Mouse (Mus musculus): Measurements from ENCODE around the gene Gm4450.
A peak's percentile ranks its signal among the peaks of the same experiment; 100 is the strongest.
"Not testable (repeated sequence)": the region's sequence is repeated elsewhere in the genome, so short reads cannot be mapped to it uniquely, and the experiment has no call there.

Gm4450 gene

DNA sequence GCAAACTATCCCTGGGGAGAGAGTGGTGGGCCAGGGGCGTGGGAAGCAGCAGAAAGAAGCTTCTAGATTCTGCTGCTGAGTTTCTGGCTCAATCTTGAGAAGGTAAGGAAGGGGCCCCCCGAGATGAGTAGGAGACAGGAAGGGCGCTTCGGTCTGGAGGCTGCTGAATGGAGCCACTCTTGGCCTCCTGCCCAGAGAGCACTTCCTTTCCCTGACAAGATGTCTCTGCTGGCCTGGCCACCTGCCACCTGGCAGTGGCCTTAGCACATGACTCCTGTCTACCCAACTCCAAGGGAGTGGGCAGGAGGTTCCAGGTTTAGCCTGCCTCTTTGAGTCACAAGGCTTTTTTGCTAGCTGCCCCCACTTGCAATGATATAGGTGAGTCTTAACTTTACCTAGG is 39.6 kb downstream of the Gm4450 start:
- peak; percentile 96 for DNase-seq (ENCODE audit: low read depth)

DNA sequence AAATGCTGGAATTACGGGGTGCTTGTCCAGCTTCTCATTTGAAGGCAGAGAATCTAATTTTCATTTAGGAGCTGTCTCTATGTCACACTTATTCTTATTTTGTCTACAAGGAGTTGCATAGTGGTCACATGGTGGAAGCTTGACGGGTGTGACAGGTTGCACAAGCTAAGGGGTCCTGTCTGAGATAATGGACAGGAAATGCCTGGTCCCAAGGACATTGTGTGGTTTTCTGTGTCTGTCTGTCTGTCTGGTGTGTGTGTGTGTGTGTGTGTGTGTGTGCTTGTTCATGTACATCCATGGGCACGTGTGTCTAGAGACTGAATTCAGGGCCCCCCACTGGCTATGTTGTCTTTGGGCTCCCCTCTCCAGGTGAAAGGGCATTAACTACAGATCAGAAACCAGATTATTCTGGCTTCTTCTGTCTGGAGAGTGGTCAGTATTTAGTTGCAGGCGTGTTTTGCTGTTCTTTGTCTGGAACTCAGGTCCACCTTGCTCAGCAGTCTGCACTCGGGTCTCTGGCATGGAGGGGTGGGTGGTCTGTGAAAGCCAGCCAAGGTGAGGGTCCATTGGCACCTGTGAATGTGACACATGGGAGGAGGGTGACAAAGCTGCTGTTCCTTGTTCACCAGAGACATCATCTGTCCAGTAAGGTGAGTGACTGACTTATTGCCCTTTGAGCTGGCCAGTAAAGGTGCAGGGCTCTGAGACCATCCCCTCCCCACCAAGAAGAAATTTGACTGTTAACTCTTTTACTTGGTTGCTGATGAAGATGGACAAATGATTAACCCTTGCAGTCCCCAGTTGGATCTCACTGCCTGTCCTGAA is 40.3 kb downstream of the Gm4450 start:
- DNase-seq (ENCODE audit: low read depth), result peak; percentile 94

DNA sequence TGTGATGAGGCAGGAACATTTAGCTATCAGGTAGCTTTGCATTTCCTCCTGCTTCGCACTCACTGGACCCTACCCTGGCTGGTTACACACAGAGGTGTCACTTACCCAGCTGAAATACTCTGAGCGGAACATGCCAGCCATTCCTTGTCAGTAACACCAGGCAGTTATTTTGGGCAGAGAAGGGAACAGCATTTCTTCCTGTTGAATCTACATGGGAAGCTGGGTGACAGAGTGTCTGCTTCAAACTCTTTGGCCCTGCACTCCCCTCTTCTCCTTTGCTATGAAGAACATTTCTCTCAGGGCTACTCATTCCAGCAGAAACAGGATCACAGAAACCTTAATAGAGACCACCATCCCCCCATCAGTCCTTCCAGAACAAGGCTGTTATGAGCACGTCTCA is 42.6 kb downstream of the Gm4450 start:
- no peak for DNase-seq (ENCODE audit: low read depth)

DNA sequence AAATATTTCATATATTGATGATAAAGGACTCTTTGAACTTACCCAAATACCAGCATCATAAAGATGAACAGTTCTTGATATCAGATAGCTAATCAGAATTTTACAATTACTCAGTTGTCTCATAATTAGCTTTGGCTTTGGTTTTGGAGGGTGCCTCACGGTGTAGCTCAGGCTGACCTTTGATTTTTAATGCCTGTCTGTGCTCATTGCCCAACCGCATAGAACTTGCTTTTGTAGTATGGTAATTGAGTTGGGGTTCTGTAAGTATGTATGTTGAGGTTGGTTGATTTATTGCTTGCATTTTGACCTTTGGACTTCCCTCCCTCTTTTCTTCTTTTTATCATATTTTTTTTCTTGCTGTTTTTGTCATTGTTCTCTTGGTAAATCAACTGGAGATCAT is 43.2 kb downstream of the Gm4450 start:
- no peak for DNase-seq (ENCODE audit: low read depth)

DNA sequence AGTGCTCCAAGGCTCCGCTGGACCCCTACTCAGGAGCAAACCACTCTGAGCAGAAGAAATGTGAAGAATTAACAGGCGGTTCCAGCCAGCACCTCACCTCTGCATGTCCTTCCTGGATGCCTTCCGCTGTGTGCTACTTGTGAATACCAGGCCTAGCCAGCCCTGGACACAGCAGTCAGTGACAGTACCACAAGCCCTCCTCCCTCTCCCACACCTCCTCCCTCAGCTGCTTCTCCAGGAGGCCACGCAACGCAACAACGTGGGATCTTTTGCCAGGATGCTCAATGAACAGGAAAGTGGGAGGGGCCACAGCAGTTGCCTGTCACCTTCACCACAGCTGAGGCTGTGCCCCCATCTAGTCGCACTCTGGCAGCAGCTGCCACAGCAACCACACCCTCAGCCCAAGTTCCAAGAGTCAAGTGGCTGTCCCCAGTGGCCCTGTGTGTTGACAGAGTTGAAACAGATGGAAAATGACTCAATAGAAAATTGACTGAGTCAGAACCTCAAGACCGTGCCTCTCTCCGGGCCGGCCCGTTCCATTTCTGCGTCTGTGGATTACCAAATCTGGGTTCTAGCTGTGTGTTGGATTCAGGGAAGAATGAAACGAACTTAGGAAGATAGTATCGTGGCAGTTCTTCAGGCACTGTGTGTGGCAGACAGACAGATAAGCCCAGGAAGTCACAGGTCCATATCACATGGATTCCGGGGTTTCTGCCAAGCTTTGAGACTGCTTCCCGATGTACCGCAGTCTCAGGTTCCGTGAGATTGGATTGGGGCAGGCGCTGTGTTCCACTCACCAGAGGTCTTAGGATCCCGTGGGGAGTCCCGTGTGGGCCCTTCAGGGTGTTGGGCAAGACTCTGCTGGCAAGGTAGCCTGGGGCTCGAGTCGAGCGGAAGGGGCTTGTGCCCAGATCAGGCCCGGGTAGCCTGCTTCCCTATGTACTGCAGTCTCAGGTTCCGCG is 46.0 kb downstream of the Gm4450 start:
- not testable (repeated sequence) for DNase-seq (ENCODE audit: low read depth)

DNA sequence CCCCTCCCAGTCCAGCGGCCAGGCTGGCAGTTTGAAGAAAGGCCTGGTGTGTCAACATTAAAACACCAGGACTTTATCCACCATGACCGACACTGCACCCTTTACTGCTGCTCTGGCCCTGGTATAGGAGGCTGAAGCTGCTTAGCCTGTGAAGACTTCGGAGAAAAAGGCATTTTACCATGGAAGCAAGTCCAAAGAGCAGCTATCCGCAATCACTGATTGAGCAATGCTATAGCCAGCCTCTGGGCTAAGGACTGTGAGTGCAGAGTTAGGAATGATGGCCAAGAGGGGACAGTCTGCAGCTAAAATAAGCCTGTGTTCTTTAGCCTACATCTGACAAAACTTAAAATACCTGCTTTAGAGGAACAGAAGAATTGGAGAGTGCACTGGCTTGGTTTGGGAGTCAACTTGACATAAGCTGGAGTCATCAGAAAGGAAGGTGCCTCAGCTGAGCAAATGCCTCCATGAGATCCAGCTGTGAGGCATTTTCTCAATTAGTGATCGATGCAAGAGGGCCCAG is 49.6 kb downstream of the Gm4450 start:
- not testable (repeated sequence) for DNase-seq (ENCODE audit: low read depth)

DNA sequence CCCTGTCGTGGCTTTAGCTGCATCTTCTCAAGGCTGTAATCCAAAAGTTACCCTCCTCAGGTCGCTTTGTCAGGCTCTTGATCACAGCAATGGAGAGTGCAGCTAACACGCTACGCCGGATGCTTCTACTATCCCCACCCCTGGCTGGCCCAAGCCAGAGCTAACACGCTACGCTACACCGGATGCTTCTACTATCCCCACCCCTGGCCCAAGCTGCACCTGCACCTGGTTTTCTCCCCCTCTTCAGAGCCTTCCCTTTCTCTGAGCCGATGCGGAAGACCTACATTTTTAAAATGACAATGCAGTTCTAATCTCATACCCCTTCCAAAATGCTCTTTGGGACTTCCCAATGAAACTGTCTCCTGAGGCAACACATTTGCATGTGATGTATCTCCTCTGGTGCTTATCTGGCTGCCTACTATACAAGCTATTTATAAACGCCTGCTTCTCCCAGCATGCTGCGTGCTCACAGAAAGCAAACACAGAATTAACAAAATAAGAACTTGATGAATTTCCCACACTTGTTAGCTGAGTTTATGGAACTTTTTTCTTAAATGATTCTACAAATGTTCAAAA is 50.3 kb downstream of the Gm4450 start:
- DNase-seq (ENCODE audit: low read depth), result not testable (repeated sequence)

DNA sequence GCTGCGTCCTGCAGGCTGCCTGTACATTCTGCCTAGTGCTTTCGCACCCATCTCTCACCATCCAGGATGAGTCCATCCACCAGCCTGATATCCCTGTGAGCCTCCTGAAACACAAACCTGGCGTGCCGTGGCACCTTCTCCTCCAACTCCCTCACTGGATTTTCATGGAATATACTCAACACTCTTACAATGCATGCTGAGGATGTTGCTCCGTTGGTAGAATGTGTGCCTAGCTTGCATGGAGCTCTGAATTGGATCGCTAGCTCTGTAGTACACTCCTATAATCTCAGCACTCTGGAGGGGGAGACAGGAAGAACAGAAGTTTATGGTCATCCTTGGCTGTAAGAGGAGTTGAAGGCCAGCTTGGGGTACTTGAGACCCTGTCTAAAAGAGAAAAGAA is 51.0 kb downstream of the Gm4450 start:
- not testable (repeated sequence) for DNase-seq (ENCODE audit: low read depth)

DNA sequence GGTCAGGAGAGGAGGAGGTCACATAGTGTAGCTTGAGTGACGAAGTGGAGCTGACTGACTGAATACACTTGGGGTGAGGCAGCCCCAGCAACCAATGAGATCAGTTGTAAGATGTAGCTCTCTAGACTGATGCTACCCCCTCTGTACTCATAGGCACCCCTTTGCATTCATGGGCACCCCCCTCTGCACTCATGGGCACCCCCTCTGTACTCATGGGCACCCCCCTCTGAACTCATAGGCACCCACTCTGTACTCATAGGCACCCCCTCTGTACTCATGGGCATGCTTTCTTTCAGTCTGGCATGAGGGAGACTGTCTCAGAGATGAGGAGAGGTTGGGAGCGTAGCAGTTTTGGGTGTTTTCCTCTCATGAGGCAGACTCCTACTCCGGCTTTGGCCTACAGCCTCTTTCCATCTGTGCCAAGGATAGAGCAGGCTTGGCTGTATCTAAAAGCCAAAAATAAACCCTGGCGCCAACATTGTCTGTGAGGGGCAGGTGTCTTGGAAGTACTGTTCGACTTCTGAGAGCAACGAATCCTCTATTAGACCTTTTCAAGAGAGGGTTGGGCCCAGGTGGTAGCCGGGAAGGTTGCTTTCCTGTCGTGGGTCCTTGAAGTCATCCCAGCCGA is 52.5 kb downstream of the Gm4450 start:
- not testable (repeated sequence) for DNase-seq (ENCODE audit: low read depth)
